Mouse (Mus musculus) midbrain, embryonic 16.5 days (tissue): Measurements from ENCODE around the gene Kif11. TPM values are rescaled to one million over a fixed set of nuclear protein-coding genes. Genes with fewer than 3 reads are reported as not detected.

Source experiments
- ATAC-seq: fragments of 200-750 bp; cut with Nextera tagmentation; 2 replicates; pipeline ENCODE4 v1.8.0; 2017; ENCODE audit warnings: moderate TSS enrichment
- H3K27ac ChIP-seq: fragments of 300-500 bp; sonication (generic); 2 replicates; pipeline ENCODE4 v1.5.1; 2014; ENCODE audit warnings: mild to moderate bottlenecking, low read length, mixed read lengths
- H3K27me3 ChIP-seq: fragments of 300-500 bp; sonication (generic); 2 replicates; pipeline ENCODE4 v1.6.1; 2014; ENCODE audit warnings: low read depth, low read length, mixed read lengths; ENCODE audit not compliant: control insufficient read depth, insufficient read depth
- H3K36me3 ChIP-seq: fragments of 300-500 bp; sonication (generic); 2 replicates; pipeline ENCODE4 v1.6.1; 2014; ENCODE audit warnings: mild to moderate bottlenecking, low read length, moderate library complexity, mixed read lengths; ENCODE audit not compliant: control insufficient read depth, insufficient read depth
- H3K4me1 ChIP-seq: fragments of 300-500 bp; sonication (generic); 2 replicates; pipeline ENCODE4 v1.6.1; 2014; ENCODE audit warnings: mild to moderate bottlenecking, low read length, mixed read lengths; ENCODE audit not compliant: control insufficient read depth, insufficient read depth
- H3K4me2 ChIP-seq: fragments of 300-500 bp; sonication (generic); 2 replicates; pipeline ENCODE4 v1.6.1; 2014; ENCODE audit warnings: mild to moderate bottlenecking, low read length, mixed read lengths
- H3K4me3 ChIP-seq: fragments of 300-500 bp; sonication (generic); 2 replicates; pipeline ENCODE4 v1.5.1; 2014; ENCODE audit warnings: low read depth, mild to moderate bottlenecking, low read length, moderate library complexity, mixed read lengths
- H3K9ac ChIP-seq: fragments of 300-500 bp; sonication (generic); 2 replicates; pipeline ENCODE4 v1.6.1; 2014; ENCODE audit warnings: low read depth, low read length, mixed read lengths
- H3K9me3 ChIP-seq: fragments of 300-500 bp; sonication (generic); replicated peaks from 2 replicates; pipeline ENCODE4 v1.6.1; 2014; ENCODE audit warnings: mild to moderate bottlenecking, low read length, mixed read lengths; ENCODE audit not compliant: control insufficient read depth, poor library complexity, severe bottlenecking
- whole genome bisulfite sequencing: fragments of 180-500 bp; shearing (Covaris S2); extraction: QIAGEN DNeasy Blood & Tissue Kit; methylation state at CpG from one replicate; pipeline ENCODE4 v1.1.7; 2014; 5-methylcytosine and 5-hydroxymethylcytosine counted together
- polyA plus RNA-seq: library from polyadenylated mRNA; unstranded; fragments of >200 nt; fragmentation: Nextera tagmentation; extraction: Ambion mirVana; gene quantifications from 2 replicates; pipeline ENCODE4 v1.2.1, GENCODE M21; 2015

Kif11 gene
- polyA plus RNA-seq, 1 experiment from 2014 or later: 6.3 TPM

- ATAC-seq: peak; percentile 70
- peak overlapping the region; percentile 39 for H3K4me3 ChIP-seq
- H3K27ac ChIP-seq: no peak overlapping the region; the same call in 1 of the 2 replicates
- H3K4me1 ChIP-seq: peaks cover 7% of the 10 kb centered on the region; the same call in 1 of the 2 replicates
- H3K27me3 ChIP-seq: peaks cover 74% of the 10 kb centered on the region
- no peaks in the 10 kb centered on the region for H3K36me3 ChIP-seq
- H3K4me2 ChIP-seq: peak overlapping the region; percentile 53
- H3K9me3 ChIP-seq: no peaks in the 10 kb centered on the region
- H3K9ac ChIP-seq: peak overlapping the region; percentile 34; the same call in 1 of the 2 replicates
- under 1% methylated on average over 77 of the region's 77 CpGs for WGBS
Measured at GRCm38 (mm10) chr19:37435041-37435852, 59.0 kb downstream of the Kif11 start.

DNA sequence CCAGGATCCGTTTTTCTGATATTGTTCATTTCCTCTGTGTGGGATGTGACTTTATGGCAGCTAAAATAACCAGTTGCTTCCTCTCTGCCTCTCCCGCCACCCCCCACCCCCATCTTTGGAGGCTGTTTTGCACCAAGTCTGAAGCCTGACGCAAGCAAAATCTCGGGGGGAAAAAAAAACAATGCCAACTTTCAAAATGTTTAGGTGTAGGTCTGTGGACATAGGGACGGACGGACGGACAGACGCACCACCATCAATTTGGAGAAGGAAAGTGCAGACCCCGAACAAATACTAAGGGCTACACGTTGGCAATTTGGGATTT lies 59.6 kb downstream of the Kif11 start:
- no peak for ATAC-seq
- Histone ChIP-seq H3K4me3 (no peak overlapping the region), H3K9me3 (no peaks in the 10 kb centered on the region), H3K4me1 (peaks cover 7% of the 10 kb centered on the region; the same call in 1 of the 2 replicates), H3K4me2 (no peak overlapping the region), H3K36me3 (no peaks in the 10 kb centered on the region), H3K27me3 (peaks cover 69% of the 10 kb centered on the region), H3K27ac (no peak overlapping the region), H3K9ac (no peak overlapping the region)
- 4% methylated on average over 10 of the region's 10 CpGs for WGBS

GRCm38 (mm10) chr19:37436514-37437288 lies 60.5 kb downstream of the Kif11 start:
- Histone ChIP-seq H3K9me3 (no peaks in the 10 kb centered on the region), H3K4me3 (no peak overlapping the region), H3K9ac (no peak overlapping the region), H3K27me3 (peaks cover 62% of the 10 kb centered on the region), H3K36me3 (no peaks in the 10 kb centered on the region), H3K27ac (no peak overlapping the region), H3K4me2 (no peak overlapping the region), H3K4me1 (peaks cover 7% of the 10 kb centered on the region; the same call in 1 of the 2 replicates)
- ATAC-seq: no peak
- 4% methylated on average over 28 of the region's 28 CpGs for WGBS

- Histone ChIP-seq H3K9ac (no peak overlapping the region), H3K27ac (no peak overlapping the region), H3K4me1 (peaks cover 7% of the 10 kb centered on the region; the same call in 1 of the 2 replicates), H3K4me2 (no peak overlapping the region), H3K4me3 (no peak overlapping the region), H3K9me3 (no peaks in the 10 kb centered on the region), H3K27me3 (peaks cover 58% of the 10 kb centered on the region), H3K36me3 (no peaks in the 10 kb centered on the region)
- ATAC-seq: no peak
- WGBS: 8% methylated on average over 14 of the region's 14 CpGs
Measured at GRCm38 (mm10) chr19:37437289-37437606, 61.0 kb downstream of the Kif11 start.

GRCm38 (mm10) chr19:37440181-37440580 lies 64.0 kb downstream of the Kif11 start:
- WGBS: 77% methylated on average over 4 of the region's 4 CpGs
- Histone ChIP-seq H3K27me3 (peaks cover 28% of the 10 kb centered on the region), H3K9ac (no peak overlapping the region)

GRCm38 (mm10) chr19:37440708-37441475 lies 64.7 kb downstream of the Kif11 start:
- Histone ChIP-seq H3K36me3 (no peaks in the 10 kb centered on the region), H3K4me2 (no peak overlapping the region), H3K27ac (no peak overlapping the region), H3K4me3 (no peak overlapping the region), H3K9me3 (no peaks in the 10 kb centered on the region), H3K4me1 (no peaks in the 10 kb centered on the region), H3K27me3 (peaks cover 25% of the 10 kb centered on the region), H3K9ac (no peak overlapping the region)
- WGBS: 73% methylated on average over 16 of the region's 16 CpGs
- no peak for ATAC-seq

More at GRCm38 (mm10) chr19:37440181-37440580, 64.0 kb downstream of the Kif11 start:
- Histone ChIP-seq H3K4me2 (no peak overlapping the region), H3K27ac (no peak overlapping the region), H3K9me3 (no peaks in the 10 kb centered on the region), H3K36me3 (no peaks in the 10 kb centered on the region), H3K4me3 (no peak overlapping the region), H3K4me1 (no peaks in the 10 kb centered on the region; the same call in 1 of the 2 replicates)
- no peak for ATAC-seq

- no peak overlapping the region for H3K27ac ChIP-seq
- no peaks in the 10 kb centered on the region for H3K4me1 ChIP-seq
- no peaks in the 10 kb centered on the region for H3K36me3 ChIP-seq
- H3K27me3 ChIP-seq: peaks cover 17% of the 10 kb centered on the region
- no peak overlapping the region for H3K4me2 ChIP-seq
- no peak for ATAC-seq
- H3K9me3 ChIP-seq: no peaks in the 10 kb centered on the region
- no peak overlapping the region for H3K9ac ChIP-seq
- H3K4me3 ChIP-seq: no peak overlapping the region
- WGBS: 80% methylated on average over 10 of the region's 10 CpGs
Measured at GRCm38 (mm10) chr19:37442524-37443286, 66.5 kb downstream of the Kif11 start.

- H3K36me3 ChIP-seq: no peaks in the 10 kb centered on the region
- 79% methylated on average over 4 of the region's 4 CpGs for WGBS
- no peaks in the 10 kb centered on the region for H3K4me1 ChIP-seq
- no peak overlapping the region for H3K4me3 ChIP-seq
- no peaks in the 10 kb centered on the region for H3K9me3 ChIP-seq
- H3K27me3 ChIP-seq: peaks cover 12% of the 10 kb centered on the region
- no peak overlapping the region for H3K4me2 ChIP-seq
- no peak for ATAC-seq
- H3K27ac ChIP-seq: no peak overlapping the region
- no peak overlapping the region for H3K9ac ChIP-seq
Measured at GRCm38 (mm10) chr19:37443631-37444140, 67.5 kb downstream of the Kif11 start.
